Mouse (Mus musculus) thymus, postnatal 25 days (tissue): ENCODE measurements at regions not wholly inside any gene's neighbourhood (a gene's known extent, or its start where the extent isn't known, plus 50 kb on each side); places are given as distances from the start of the nearest gene placed in this dataset.
A peak's percentile ranks its signal among the peaks of the same experiment; 100 is the strongest.
"Not testable (repeated sequence)": the region's sequence is repeated elsewhere in the genome, so short reads cannot be mapped to it uniquely, and the experiment has no call there.

ENCODE experiments used
- DNase-seq: peaks from one replicate; pipeline ENCODE4 v3.0.0; 2022

GRCm38 (mm10) chr7:63995255-63995980 lies 56.7 kb upstream of the Klf13 start:
- DNase-seq, result peak; percentile 30

DNA sequence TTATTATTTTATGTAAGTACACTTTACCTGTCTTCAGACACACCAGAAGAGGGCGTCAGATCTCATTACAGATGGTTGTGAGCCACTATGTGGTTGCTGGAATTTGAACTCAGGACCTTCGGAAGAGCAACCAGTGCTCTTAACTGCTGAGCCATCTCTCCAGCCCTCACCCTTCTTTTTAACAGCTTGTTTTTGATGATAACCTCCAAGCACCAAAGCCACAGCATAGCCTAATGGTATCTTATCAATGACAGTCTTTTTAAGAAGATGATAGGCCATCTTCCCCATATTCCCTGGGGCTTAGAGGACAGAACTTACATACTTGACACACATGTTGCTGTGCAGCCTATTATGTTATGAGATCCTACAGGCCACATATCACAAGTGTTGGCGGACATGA lies 56.1 kb upstream of the Klf13 start:
- not testable (repeated sequence) for DNase-seq

- DNase-seq, result no peak
Measured at GRCm38 (mm10) chr7:63992155-63992554, 53.4 kb upstream of the Klf13 start.

DNA sequence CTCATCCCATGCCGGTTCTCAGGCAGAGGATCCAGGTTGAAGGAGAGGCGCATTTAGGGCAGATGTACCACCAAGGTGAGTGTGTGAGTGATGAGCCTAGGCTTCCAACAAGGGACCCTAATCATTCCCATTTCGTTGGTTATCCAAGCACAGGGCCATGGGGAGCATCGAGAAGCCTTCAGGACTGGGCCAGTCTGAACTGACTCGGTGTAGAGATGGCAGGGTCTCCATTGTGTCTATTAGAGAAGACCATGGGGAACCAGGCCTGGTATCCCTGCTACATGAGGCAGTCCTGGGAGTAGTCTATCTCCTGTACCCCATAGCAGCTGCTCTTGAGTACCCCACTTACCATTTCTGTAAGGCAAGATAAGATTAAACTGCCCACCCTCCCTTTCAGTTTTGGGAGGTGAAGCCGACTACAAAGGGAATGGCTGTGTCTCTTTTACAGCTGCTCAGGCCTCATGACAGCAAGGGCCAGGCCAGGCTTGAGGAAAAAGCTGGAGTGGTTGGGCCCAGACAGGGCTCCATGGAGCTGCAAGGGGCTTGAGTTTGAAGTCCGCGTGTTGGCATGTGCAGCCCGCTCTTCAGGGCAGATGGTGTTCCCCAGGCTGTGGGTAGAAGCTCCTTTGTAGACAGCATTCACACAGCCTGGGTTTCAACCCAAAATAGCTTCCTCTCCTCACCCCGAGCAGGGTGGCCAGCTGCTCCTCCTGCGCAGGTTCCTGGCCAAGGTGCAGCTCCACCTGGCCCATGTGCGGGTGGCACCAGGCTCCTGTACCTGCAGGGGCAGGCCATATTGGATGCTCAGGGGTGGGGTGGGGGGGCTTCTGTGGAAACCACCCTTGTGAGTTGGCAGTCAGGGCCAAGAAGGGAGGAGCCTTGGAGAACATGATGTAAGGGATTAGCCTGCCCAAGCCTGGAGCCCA lies 52.6 kb upstream of the Klf13 start:
- DNase-seq, result peak; percentile 75

- DNase-seq, result peak; percentile 65
Measured at GRCm38 (mm10) chr7:63990312-63991028, 51.8 kb upstream of the Klf13 start.

DNA sequence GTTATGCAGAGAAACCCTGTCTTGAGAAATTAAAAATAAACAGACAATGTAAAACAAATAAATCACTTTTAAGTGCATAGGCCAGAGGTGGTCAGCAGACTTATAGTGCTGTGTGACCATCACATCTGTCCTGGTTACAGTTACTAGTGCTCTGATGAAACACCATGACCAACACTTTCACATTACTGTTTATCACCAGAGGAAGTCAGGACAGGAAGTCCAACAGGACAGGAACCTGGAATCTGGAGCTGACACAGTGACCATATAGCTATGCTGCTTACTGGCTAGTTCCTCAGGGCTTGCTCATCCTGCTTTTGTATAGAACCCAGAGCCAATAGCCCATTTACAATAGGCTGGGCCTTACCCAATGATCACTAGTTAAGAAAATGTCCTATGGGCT lies 51.0 kb upstream of the Klf13 start:
- no peak for DNase-seq
